Mouse (Mus musculus) G1E (cell line): ENCODE data around the gene Tbxas1.

Source experiments
- CTCF ChIP-seq: IDR thresholded peaks from 2 replicates; pipeline ENCODE4 v1.5.1; 2012; ENCODE audit warnings: low read depth, low read length, inconsistent platforms, mixed read lengths
- GATA1 ChIP-seq: IDR thresholded peaks from 2 replicates; pipeline ENCODE4 v1.6.1; 2012; ENCODE audit warnings: borderline replicate concordance, low read length, inconsistent platforms, mixed read lengths
- GATA2 ChIP-seq: IDR thresholded peaks from 2 replicates; pipeline ENCODE4 v1.6.1; 2012; ENCODE audit warnings: low read depth, low read length, inconsistent platforms, borderline replicate concordance
- POLR2AphosphoS5 ChIP-seq: IDR thresholded peaks from 2 replicates; pipeline ENCODE4 v1.6.1; 2012; ENCODE audit warnings: low read depth, low read length, inconsistent platforms; ENCODE audit not compliant: insufficient replicate concordance
- TAL1 ChIP-seq: conservative IDR thresholded peaks from 2 replicates; pipeline ENCODE4 v1.6.1; 2012; ENCODE audit warnings: low read depth, low read length, inconsistent platforms, mixed read lengths

- TF ChIP-seq CTCF (no peak), GATA1 (no peak), TAL1 (no peak), GATA2 (no peak), POLR2AphosphoS5 (no peak)
Observed at GRCm38 (mm10) chr6:38974536-38975268, 99.5 kb downstream of the Tbxas1 start.
